Mouse (Mus musculus) liver, postnatal 0 days (tissue): ENCODE measurements around the gene Celf2.

ENCODE experiments used
- CTCF ChIP-seq: sonication (generic); IDR thresholded peaks from 2 replicates; pipeline ENCODE4 v1.5.1; 2016; ENCODE audit warnings: antibody characterized with exemption, low read depth
- EP300 ChIP-seq: IDR thresholded peaks from 2 replicates; pipeline ENCODE4 v1.6.1; 2016; ENCODE audit warnings: antibody characterized with exemption, low read depth, mild to moderate bottlenecking

- TF ChIP-seq CTCF (no peak), EP300 (no peak)
Observed at GRCm38 (mm10) chr2:6639370-6639769, 870.0 kb downstream of the Celf2 start.
